Mouse (Mus musculus) midbrain, embryonic 13.5 days (tissue): ENCODE data around the gene Gpatch2l. TPM values are rescaled to one million over a fixed set of nuclear protein-coding genes. Genes with fewer than 3 reads are reported as not detected.

Experiments
- ATAC-seq: fragments of 200-750 bp; cut with Nextera tagmentation; 2 replicates; pipeline ENCODE4 v1.8.0; 2017; ENCODE audit warnings: mild to moderate bottlenecking, moderate TSS enrichment, moderate library complexity
- H3K27ac ChIP-seq: fragments of 300-500 bp; sonication (generic); 2 replicates; pipeline ENCODE4 v1.5.1; 2015; ENCODE audit warnings: inconsistent platforms, mild to moderate bottlenecking, moderate library complexity
- H3K27me3 ChIP-seq: fragments of 300-500 bp; sonication (generic); 2 replicates; pipeline ENCODE4 v1.6.1; 2015; ENCODE audit warnings: mild to moderate bottlenecking, inconsistent platforms
- H3K36me3 ChIP-seq: fragments of 300-500 bp; sonication (generic); 2 replicates; pipeline ENCODE4 v1.6.1; 2015; ENCODE audit warnings: mild to moderate bottlenecking, inconsistent platforms
- H3K4me1 ChIP-seq: fragments of 300-500 bp; sonication (generic); replicated peaks from 2 replicates; pipeline ENCODE4 v1.6.1; 2015; ENCODE audit warnings: inconsistent platforms
- H3K4me2 ChIP-seq: fragments of 300-500 bp; sonication (generic); replicated peaks from 2 replicates; pipeline ENCODE4 v1.6.1; 2015; ENCODE audit warnings: moderate library complexity, mild to moderate bottlenecking, inconsistent platforms
- H3K4me3 ChIP-seq: fragments of 300-500 bp; sonication (generic); replicated peaks from 2 replicates; pipeline ENCODE4 v1.5.1; 2015; ENCODE audit warnings: mild to moderate bottlenecking, inconsistent platforms
- H3K9ac ChIP-seq: fragments of 300-500 bp; sonication (generic); replicated peaks from 2 replicates; pipeline ENCODE4 v1.6.1; 2015; ENCODE audit warnings: mild to moderate bottlenecking, inconsistent platforms
- H3K9me3 ChIP-seq: fragments of 300-500 bp; sonication (generic); 2 replicates; pipeline ENCODE4 v1.6.1; 2016; ENCODE audit warnings: mild to moderate bottlenecking, inconsistent platforms
- WGBS: fragments of 180-500 bp; shearing (Covaris S2); methylation state at CpG from one replicate; pipeline ENCODE4 v1.1.7; 2015; 5-methylcytosine and 5-hydroxymethylcytosine counted together
- polyA plus RNA-seq: library from polyadenylated mRNA; unstranded; fragments of >200 nt; fragmentation: Nextera tagmentation; extraction: Ambion mirVana; gene quantifications from 2 replicates; pipeline ENCODE4 v1.2.1, GENCODE M21; 2015

Gene Gpatch2l
- polyA plus RNA-seq, 1 experiment from 2014 or later, result 26.7 TPM

- 65% methylated on average over 4 of the region's 4 CpGs for WGBS
- no peaks in the 10 kb centered on the region for H3K36me3 ChIP-seq
- H3K27ac ChIP-seq, result no peak overlapping the region
- H3K4me3 ChIP-seq, result no peak overlapping the region
- H3K4me2 ChIP-seq, result no peak overlapping the region
- no peaks in the 10 kb centered on the region for H3K4me1 ChIP-seq
- H3K27me3 ChIP-seq, result no peaks in the 10 kb centered on the region
- ATAC-seq, result no peak
- no peaks in the 10 kb centered on the region for H3K9me3 ChIP-seq
- H3K9ac ChIP-seq, result no peak overlapping the region
Measured at GRCm38 (mm10) chr12:86234295-86234694, 7.4 kb upstream of the Gpatch2l start.

- Histone ChIP-seq H3K9ac (no peak overlapping the region), H3K4me1 (peaks cover 21% of the 10 kb centered on the region), H3K27me3 (no peaks in the 10 kb centered on the region), H3K4me2 (no peak overlapping the region), H3K36me3 (peaks cover under 1% of the 10 kb centered on the region; the same call in 1 of the 2 replicates), H3K4me3 (no peak overlapping the region), H3K9me3 (no peaks in the 10 kb centered on the region), H3K27ac (no peak overlapping the region)
- ATAC-seq, result no peak
- 89% methylated on average over 2 of the region's 2 CpGs for WGBS
Measured at GRCm38 (mm10) chr12:86238736-86239135, 2.9 kb upstream of the Gpatch2l start.

GRCm38 (mm10) chr12:86242563-86242962 is 905 bp downstream of the Gpatch2l start:
- peaks cover 51% of the 10 kb centered on the region for H3K4me1 ChIP-seq
- WGBS, result 33% methylated on average over 7 of the region's 7 CpGs
- no peaks in the 10 kb centered on the region for H3K9me3 ChIP-seq
- H3K27me3 ChIP-seq, result no peaks in the 10 kb centered on the region
- no peak for ATAC-seq
- H3K9ac ChIP-seq, result peak overlapping the region; percentile 89
- peak overlapping the region; percentile 98 for H3K4me2 ChIP-seq
- peaks cover 25% of the 10 kb centered on the region for H3K36me3 ChIP-seq
- peak overlapping the region; percentile 74 for H3K4me3 ChIP-seq
- no peak overlapping the region for H3K27ac ChIP-seq

- peaks cover 26% of the 10 kb centered on the region for H3K36me3 ChIP-seq
- H3K27ac ChIP-seq, result no peak overlapping the region
- no peak for ATAC-seq
- H3K4me2 ChIP-seq, result no peak overlapping the region; the same call in 1 of the 2 replicates
- H3K9ac ChIP-seq, result no peak overlapping the region
- 96% methylated on average over 17 of the region's 17 CpGs for WGBS
- peaks cover 52% of the 10 kb centered on the region for H3K4me1 ChIP-seq
- H3K9me3 ChIP-seq, result no peaks in the 10 kb centered on the region
- H3K4me3 ChIP-seq, result no peak overlapping the region
- no peaks in the 10 kb centered on the region for H3K27me3 ChIP-seq
Measured at GRCm38 (mm10) chr12:86243936-86244335, 2.3 kb downstream of the Gpatch2l start.

- no peak for ATAC-seq
- 90% methylated on average over 4 of the region's 4 CpGs for WGBS
- Histone ChIP-seq H3K4me1 (peaks cover 20% of the 10 kb centered on the region), H3K27me3 (no peaks in the 10 kb centered on the region), H3K9ac (no peak overlapping the region), H3K27ac (no peak overlapping the region), H3K9me3 (no peaks in the 10 kb centered on the region), H3K4me2 (no peak overlapping the region), H3K36me3 (peaks cover 24% of the 10 kb centered on the region), H3K4me3 (no peak overlapping the region)
Measured at GRCm38 (mm10) chr12:86250183-86250582, 8.5 kb downstream of the Gpatch2l start.

- Histone ChIP-seq H3K4me1 (0 out of 2 replicates have a peak, but pooled peaks cover 3% of the 10 kb centered on the region), H3K27ac (no peak overlapping the region; the same call in 1 of the 2 replicates), H3K4me2 (no peak overlapping the region), H3K36me3 (peaks cover 22% of the 10 kb centered on the region), H3K27me3 (no peaks in the 10 kb centered on the region), H3K4me3 (no peak overlapping the region), H3K9me3 (no peaks in the 10 kb centered on the region), H3K9ac (no peak overlapping the region)
- WGBS, result 72% methylated on average over 7 of the region's 7 CpGs
- no peak for ATAC-seq
Measured at GRCm38 (mm10) chr12:86254910-86255309, 13.3 kb downstream of the Gpatch2l start.

- H3K4me2 ChIP-seq, result no peak overlapping the region
- H3K4me3 ChIP-seq, result no peak overlapping the region
- peak overlapping the region; percentile 53; the same call in 1 of the 2 replicates for H3K27ac ChIP-seq
- peaks cover 60% of the 10 kb centered on the region for H3K36me3 ChIP-seq
- H3K27me3 ChIP-seq, result no peaks in the 10 kb centered on the region
- WGBS, result 49% methylated on average over 9 of the region's 9 CpGs
- peaks cover 34% of the 10 kb centered on the region for H3K4me1 ChIP-seq
- H3K9ac ChIP-seq, result no peak overlapping the region
- no peaks in the 10 kb centered on the region for H3K9me3 ChIP-seq
- 0 out of 2 replicates have a peak, but pooled peaks have one; percentile 24 for ATAC-seq
Measured at GRCm38 (mm10) chr12:86271626-86272025, 30.0 kb downstream of the Gpatch2l start.

GRCm38 (mm10) chr12:86274246-86274645 is 32.6 kb downstream of the Gpatch2l start:
- H3K27me3 ChIP-seq, result no peaks in the 10 kb centered on the region; the same call in 1 of the 2 replicates
- 0 out of 2 replicates have a peak overlapping the region, but pooled peaks have one; percentile 36 for H3K27ac ChIP-seq
- peaks cover 40% of the 10 kb centered on the region for H3K36me3 ChIP-seq
- no peak overlapping the region for H3K4me3 ChIP-seq
- H3K4me1 ChIP-seq, result peaks cover 41% of the 10 kb centered on the region
- ATAC-seq, result no peak
- H3K9ac ChIP-seq, result no peak overlapping the region
- no peak overlapping the region for H3K4me2 ChIP-seq
- H3K9me3 ChIP-seq, result no peaks in the 10 kb centered on the region
- WGBS, result 64% methylated on average over 2 of the region's 2 CpGs

GRCm38 (mm10) chr12:86275731-86276130 is 34.1 kb downstream of the Gpatch2l start:
- Histone ChIP-seq H3K27ac (no peak overlapping the region), H3K36me3 (peaks cover 26% of the 10 kb centered on the region), H3K4me1 (peaks cover 46% of the 10 kb centered on the region), H3K9me3 (no peaks in the 10 kb centered on the region), H3K9ac (no peak overlapping the region), H3K27me3 (no peaks in the 10 kb centered on the region; the same call in 1 of the 2 replicates), H3K4me3 (no peak overlapping the region), H3K4me2 (no peak overlapping the region)
- ATAC-seq, result no peak
- 82% methylated on average over 3 of the region's 3 CpGs for WGBS

- Histone ChIP-seq H3K4me1 (peaks cover 44% of the 10 kb centered on the region), H3K36me3 (peaks cover 25% of the 10 kb centered on the region; the same call in 1 of the 2 replicates), H3K4me3 (no peak overlapping the region), H3K27ac (no peak overlapping the region), H3K9me3 (no peaks in the 10 kb centered on the region), H3K9ac (no peak overlapping the region), H3K27me3 (no peaks in the 10 kb centered on the region; the same call in 1 of the 2 replicates), H3K4me2 (no peak overlapping the region)
- 65% methylated on average over 2 of the region's 2 CpGs for WGBS
- peak; percentile 22; the same call in 1 of the 2 replicates for ATAC-seq
Measured at GRCm38 (mm10) chr12:86276463-86276862, 34.8 kb downstream of the Gpatch2l start.

GRCm38 (mm10) chr12:86276895-86277294 is 35.2 kb downstream of the Gpatch2l start:
- no peak for ATAC-seq
- Histone ChIP-seq H3K27me3 (no peaks in the 10 kb centered on the region; the same call in 1 of the 2 replicates), H3K4me2 (no peak overlapping the region), H3K9me3 (no peaks in the 10 kb centered on the region), H3K9ac (no peak overlapping the region), H3K36me3 (peaks cover 21% of the 10 kb centered on the region; the same call in 1 of the 2 replicates), H3K4me1 (peaks cover 40% of the 10 kb centered on the region), H3K4me3 (no peak overlapping the region), H3K27ac (no peak overlapping the region)
- WGBS, result 26% methylated on average over 5 of the region's 5 CpGs

GRCm38 (mm10) chr12:86280000-86280399 is 38.3 kb downstream of the Gpatch2l start:
- Histone ChIP-seq H3K4me3 (no peak overlapping the region), H3K27me3 (no peaks in the 10 kb centered on the region; the same call in 1 of the 2 replicates), H3K4me2 (no peak overlapping the region), H3K9me3 (no peaks in the 10 kb centered on the region), H3K36me3 (peaks cover 15% of the 10 kb centered on the region; the same call in 1 of the 2 replicates), H3K27ac (no peak overlapping the region), H3K9ac (no peak overlapping the region), H3K4me1 (peaks cover 43% of the 10 kb centered on the region)
- peak; percentile 69; the same call in 1 of the 2 replicates for ATAC-seq
- 18% methylated on average over 10 of the region's 10 CpGs for WGBS

- ATAC-seq, result no peak
- Histone ChIP-seq H3K27me3 (no peaks in the 10 kb centered on the region), H3K9me3 (no peaks in the 10 kb centered on the region), H3K36me3 (peaks cover 48% of the 10 kb centered on the region), H3K9ac (no peak overlapping the region), H3K4me2 (no peak overlapping the region), H3K4me3 (no peak overlapping the region), H3K4me1 (peaks cover 21% of the 10 kb centered on the region), H3K27ac (no peak overlapping the region)
- WGBS, result 96% methylated on average over 2 of the region's 2 CpGs
Measured at GRCm38 (mm10) chr12:86285704-86286103, 44.0 kb downstream of the Gpatch2l start.
